Mouse (Mus musculus) heart, postnatal 25 days (tissue): Measurements from ENCODE around the gene Dst. TPM values are rescaled to one million over a fixed set of nuclear protein-coding genes. Genes with fewer than 3 reads are reported as not detected.

Experiments
- DNase-seq: peaks from one replicate; pipeline ENCODE4 v3.0.0; 2022; ENCODE audit warnings: low spot score
- intact Hi-C: fragments of 180-260 bp; cut with DNase I; formaldehyde crosslinking; loops from one replicate; pipeline ENCODE4 v1.15.1; 2025
- total RNA-seq, 2 experiments: library from RNA; stranded (reverse); gene quantifications; 2 replicates each; pipeline ENCODE4 v1.2.3; 2021

Dst gene
- total RNA-seq, 2 experiments from 2014 or later = 338 to 369 TPM

- peak; percentile 71 for DNase-seq
- intact Hi-C loops = no loop called here
Observed at GRCm38 (mm10) chr1:34236254-34236723, 328.3 kb downstream of the Dst start.

GRCm38 (mm10) chr1:34237211-34237610, 329.2 kb downstream of the Dst start:
- DNase-seq = no peak
- intact Hi-C loops = no loop called here

- DNase-seq = no peak
- intact Hi-C loops = no loop called here
Observed at GRCm38 (mm10) chr1:34237689-34238091, 329.7 kb downstream of the Dst start.

GRCm38 (mm10) chr1:34238231-34238630, 330.2 kb downstream of the Dst start:
- no peak for DNase-seq
- intact Hi-C loops = no loop called here

GRCm38 (mm10) chr1:34244678-34245077, 336.7 kb downstream of the Dst start:
- DNase-seq = no peak
- intact Hi-C loops = no loop called here

GRCm38 (mm10) chr1:34245951-34246641, 338.1 kb downstream of the Dst start:
- DNase-seq = no peak
- intact Hi-C loops = no loop called here

GRCm38 (mm10) chr1:34246642-34246987, 338.6 kb downstream of the Dst start:
- intact Hi-C loops = no loop called here
- no peak for DNase-seq

- intact Hi-C loops = no loop called here
- no peak for DNase-seq
Observed at GRCm38 (mm10) chr1:34251137-34251536, 343.1 kb downstream of the Dst start.

GRCm38 (mm10) chr1:34252267-34252666, 344.2 kb downstream of the Dst start:
- intact Hi-C loops = no loop called here
- no peak for DNase-seq

GRCm38 (mm10) chr1:34253876-34254275, 345.9 kb downstream of the Dst start:
- DNase-seq = no peak
- intact Hi-C loops = no loop called here

GRCm38 (mm10) chr1:34259898-34260297, 351.9 kb downstream of the Dst start:
- intact Hi-C loops = loop anchor here (5.0 kb wide), 1 partner anchor 43 kb away; no protein-coding TSS in a partner anchor
- no peak for DNase-seq

GRCm38 (mm10) chr1:34261011-34261410, 353.0 kb downstream of the Dst start:
- no peak for DNase-seq
- intact Hi-C loops = no loop called here

GRCm38 (mm10) chr1:34268520-34268919, 360.5 kb downstream of the Dst start:
- peak; percentile 53 for DNase-seq
- intact Hi-C loops = no loop called here

GRCm38 (mm10) chr1:34269578-34269977, 361.6 kb downstream of the Dst start:
- intact Hi-C loops = no loop called here
- DNase-seq = no peak

GRCm38 (mm10) chr1:34273922-34274321, 365.9 kb downstream of the Dst start:
- intact Hi-C loops = no loop called here

GRCm38 (mm10) chr1:34275787-34276186, 367.8 kb downstream of the Dst start:
- intact Hi-C loops = no loop called here

More at GRCm38 (mm10) chr1:34273922-34274321, 365.9 kb downstream of the Dst start:
- no peak for DNase-seq

GRCm38 (mm10) chr1:34276756-34277155, 368.7 kb downstream of the Dst start:
- no peak for DNase-seq
- intact Hi-C loops = no loop called here

More at GRCm38 (mm10) chr1:34275787-34276186, 367.8 kb downstream of the Dst start:
- no peak for DNase-seq

- DNase-seq = no peak
- intact Hi-C loops = no loop called here
Observed at GRCm38 (mm10) chr1:34277259-34277658, 369.2 kb downstream of the Dst start.

- intact Hi-C loops = no loop called here
- no peak for DNase-seq
Observed at GRCm38 (mm10) chr1:34283502-34283901, 375.5 kb downstream of the Dst start.

GRCm38 (mm10) chr1:34284979-34285378, 377.0 kb downstream of the Dst start:
- DNase-seq = no peak
- intact Hi-C loops = loop anchor here (5.0 kb wide), 1 partner anchor 122 kb away; no protein-coding TSS in a partner anchor

GRCm38 (mm10) chr1:34287731-34288130, 379.7 kb downstream of the Dst start:
- intact Hi-C loops = loop anchor here (5.0 kb wide), 1 partner anchor 120 kb away; no protein-coding TSS in a partner anchor
- DNase-seq = no peak

- DNase-seq = no peak
- intact Hi-C loops = loop anchor here (5.0 kb wide), 1 partner anchor 119 kb away; no protein-coding TSS in a partner anchor
Observed at GRCm38 (mm10) chr1:34288181-34288580, 380.2 kb downstream of the Dst start.
